Mouse (Mus musculus) liver, embryonic 14.5 days (tissue): Measurements from ENCODE around the gene Pnmt. TPM values are rescaled to one million over a fixed set of nuclear protein-coding genes. Genes with fewer than 3 reads are reported as not detected.

Experiments used
- ATAC-seq: fragments of 200-750 bp; cut with Nextera tagmentation; 2 replicates; pipeline ENCODE4 v1.8.0; 2017; ENCODE audit warnings: moderate number of reproducible peaks, mild to moderate bottlenecking, moderate library complexity; ENCODE audit not compliant: insufficient read depth
- DNase-seq, 3 experiments: peaks; one replicate each; pipeline ENCODE4 v3.0.0-alpha.2; 2012 to 2013; ENCODE audit warnings: low read depth in 3 of 3, low spot score in 3 of 3
- H3K27ac ChIP-seq: fragments of 300-500 bp; sonication (generic); 2 replicates; pipeline ENCODE4 v1.5.1; 2014; ENCODE audit warnings: moderate library complexity, mild to moderate bottlenecking, control low read depth, inconsistent platforms
- H3K27me3 ChIP-seq: fragments of 300-500 bp; sonication (generic); 2 replicates; pipeline ENCODE4 v1.6.1; 2014; ENCODE audit warnings: mild to moderate bottlenecking, low read length, moderate library complexity; ENCODE audit not compliant: control insufficient read depth, insufficient read depth
- H3K36me3 ChIP-seq: fragments of 300-500 bp; sonication (generic); replicated peaks from 2 replicates; pipeline ENCODE4 v1.6.1; 2014; ENCODE audit warnings: low read depth; ENCODE audit not compliant: control insufficient read depth, insufficient read depth
- H3K4me1 ChIP-seq, 2 experiments: fragments of 200-500 bp in 1 of 2; fragments of 300-500 bp in 1 of 2; sonication (generic) in 1 of 2; replicated peaks; 2 replicates each; pipeline ENCODE4 v1.6.1; 2012 to 2014; ENCODE audit warnings: antibody characterized with exemption in 1 of 2, inconsistent platforms in 1 of 2, low read length in 1 of 2; ENCODE audit not compliant: control insufficient read depth in 2 of 2, insufficient read depth in 2 of 2
- H3K4me2 ChIP-seq: fragments of 300-500 bp; sonication (generic); 2 replicates; pipeline ENCODE4 v1.6.1; 2014; ENCODE audit warnings: low read depth, mild to moderate bottlenecking, control low read depth, moderate library complexity
- H3K4me3 ChIP-seq, 2 experiments: fragments of 200-500 bp in 1 of 2; fragments of 300-500 bp in 1 of 2; sonication (generic) in 1 of 2; 2 replicates each; pipeline ENCODE4 v1.5.1; 2012 to 2014; ENCODE audit warnings: low read depth in 2 of 2, low read length in 2 of 2, mild to moderate bottlenecking in 2 of 2, control low read depth in 1 of 2, inconsistent platforms in 1 of 2, moderate library complexity in 1 of 2; ENCODE audit not compliant: insufficient read depth in 1 of 2
- H3K9ac ChIP-seq: fragments of 300-500 bp; sonication (generic); replicated peaks from 2 replicates; pipeline ENCODE4 v1.6.1; 2014; ENCODE audit warnings: mild to moderate bottlenecking, control low read depth, moderate library complexity
- H3K9me3 ChIP-seq: fragments of 300-500 bp; sonication (generic); 2 replicates; pipeline ENCODE4 v1.6.1; 2016; ENCODE audit warnings: low read length, mixed read lengths; ENCODE audit not compliant: control insufficient read depth
- CTCF ChIP-seq: IDR thresholded peaks from 2 replicates; pipeline ENCODE4 v1.5.1; 2016; ENCODE audit warnings: antibody characterized with exemption, low read depth, control low read depth
- EP300 ChIP-seq: IDR thresholded peaks from 2 replicates; pipeline ENCODE4 v1.6.1; 2016; ENCODE audit warnings: antibody characterized with exemption, low read depth
- WGBS: fragments of 180-500 bp; shearing (Covaris S2); extraction: QIAGEN DNeasy Blood & Tissue Kit; methylation state at CpG from one replicate; pipeline ENCODE4 v1.1.7; 2014; ENCODE audit not compliant: insufficient replicate concordance; 5-methylcytosine and 5-hydroxymethylcytosine counted together
- polyA plus RNA-seq, 2 experiments: library from polyadenylated mRNA; depleted of rRNA in 1 of 2; stranded (reverse) in 1 of 2; unstranded in 1 of 2; fragments of >200 nt; fragmentation: Nextera tagmentation in 1 of 2; extraction: Ambion mirVana in 1 of 2; gene quantifications; 2 replicates each; pipeline versions ENCODE4 v1.2.1 to v1.2.3; 2012 to 2014

The Pnmt gene
- polyA plus RNA-seq, 2 experiments: not detected

- H3K36me3 ChIP-seq: no peaks in the 10 kb centered on the region
- H3K9me3 ChIP-seq: no peaks in the 10 kb centered on the region
- H3K9ac ChIP-seq: no peak overlapping the region
- DNase-seq (no peak), ATAC-seq (no peak)
- H3K4me1 ChIP-seq: peaks cover 0 to 6% of the 10 kb centered on the region in 2 experiments; a peak in 3 of 4 replicates
- no peak overlapping the region for H3K4me2 ChIP-seq
- H3K27ac ChIP-seq: no peak overlapping the region
- H3K27me3 ChIP-seq: peaks cover 35% of the 10 kb centered on the region
- no peak overlapping the region for H3K4me3 ChIP-seq
- TF ChIP-seq CTCF (no peak), EP300 (no peak)
- 48% methylated on average over 8 of the region's 8 CpGs for WGBS
Observed at GRCm38 (mm10) chr11:98408872-98409271, 22.6 kb downstream of the Pnmt start.

DNA sequence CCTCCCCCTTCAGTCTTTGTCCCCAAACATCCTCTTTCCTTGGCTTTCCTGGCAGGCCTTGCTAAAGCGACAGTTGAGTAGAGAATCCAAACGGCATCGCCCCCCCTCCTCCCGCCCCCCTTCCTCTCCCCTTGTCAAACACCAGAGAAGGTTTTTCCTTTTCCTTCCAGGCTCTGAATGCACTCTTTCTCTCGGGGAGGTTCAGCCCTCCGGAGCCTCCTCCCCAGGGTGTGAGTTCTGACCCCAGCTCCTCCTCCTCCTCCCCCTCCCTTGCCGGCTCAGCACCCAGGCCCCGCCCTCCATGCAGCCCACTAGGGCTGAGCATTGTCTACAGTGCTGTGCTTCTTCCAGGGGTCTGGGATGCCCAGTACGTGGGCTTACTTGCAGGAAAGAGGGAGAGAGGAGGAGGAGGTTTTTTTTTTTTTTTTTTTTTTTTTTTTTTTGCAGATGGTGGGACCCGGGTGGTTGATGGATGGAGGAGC lies 23.1 kb downstream of the Pnmt start:
- no peaks in the 10 kb centered on the region for H3K9me3 ChIP-seq
- H3K4me3 ChIP-seq: no peak overlapping the region
- 6% methylated on average over 10 of the region's 10 CpGs for WGBS
- DNase-seq: no peak
- no peak for ATAC-seq
- no peak overlapping the region for H3K9ac ChIP-seq
- H3K4me2 ChIP-seq: no peak overlapping the region
- TF ChIP-seq CTCF (no peak), EP300 (no peak)
- H3K36me3 ChIP-seq: no peaks in the 10 kb centered on the region
- H3K27me3 ChIP-seq: peaks cover 40% of the 10 kb centered on the region
- H3K4me1 ChIP-seq: peaks cover 0 to 6% of the 10 kb centered on the region in 2 experiments; a peak in 3 of 4 replicates
- H3K27ac ChIP-seq: no peak overlapping the region

DNA sequence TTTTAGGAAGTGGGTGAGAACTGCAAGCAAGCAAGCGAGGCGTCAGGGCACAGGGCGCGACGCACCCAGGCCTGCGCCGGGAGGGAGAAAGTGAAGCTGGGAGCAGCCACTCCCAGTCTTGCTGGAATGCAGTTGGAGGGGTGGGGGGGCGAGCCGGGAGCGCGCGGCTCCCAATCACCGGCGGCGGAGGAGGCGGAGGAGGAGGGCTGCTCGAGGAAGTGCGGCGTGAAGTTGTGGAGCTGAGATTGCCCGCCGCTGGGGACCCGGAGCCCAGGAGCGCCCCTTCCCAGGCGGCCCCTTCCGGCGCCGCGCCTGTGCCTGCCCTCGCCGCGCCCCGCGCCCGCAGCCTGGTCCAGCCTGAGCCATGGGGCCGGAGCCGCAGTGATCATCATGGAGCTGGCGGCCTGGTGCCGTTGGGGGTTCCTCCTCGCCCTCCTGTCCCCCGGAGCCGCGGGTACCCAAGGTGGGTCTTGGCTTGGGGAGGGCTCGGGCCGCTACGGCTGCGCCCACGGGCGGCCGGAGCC lies 26.1 kb downstream of the Pnmt start, which contains the start of gene Erbb2:
Gene Erbb2 (plus strand): TSS at position 198 of the 524 bp plus-strand sequence.
- peak within 1 kb of the TSS; percentile 45 for H3K4me2 ChIP-seq
- ATAC-seq: peak; percentile 31; the same call in 1 of the 2 replicates
- 1% methylated on average over 47 of the region's 49 CpGs for WGBS
- H3K9me3 ChIP-seq: no peaks in the 10 kb centered on the region
- DNase-seq: no peak
- peaks cover 0 to 8% of the 10 kb centered on the region in 2 experiments; a peak in 3 of 4 replicates for H3K4me1 ChIP-seq
- H3K27me3 ChIP-seq: peaks cover 45% of the 10 kb centered on the region
- no peaks in the 10 kb centered on the region for H3K36me3 ChIP-seq
- H3K4me3 ChIP-seq: peak within 1 kb of the TSS; percentile 44 to 55
- H3K9ac ChIP-seq: peak within 1 kb of the TSS; percentile 16; the same call in 1 of the 2 replicates
- TF ChIP-seq EP300 (no peak), CTCF (no peak)
- no peak within 1 kb of the TSS for H3K27ac ChIP-seq

DNA sequence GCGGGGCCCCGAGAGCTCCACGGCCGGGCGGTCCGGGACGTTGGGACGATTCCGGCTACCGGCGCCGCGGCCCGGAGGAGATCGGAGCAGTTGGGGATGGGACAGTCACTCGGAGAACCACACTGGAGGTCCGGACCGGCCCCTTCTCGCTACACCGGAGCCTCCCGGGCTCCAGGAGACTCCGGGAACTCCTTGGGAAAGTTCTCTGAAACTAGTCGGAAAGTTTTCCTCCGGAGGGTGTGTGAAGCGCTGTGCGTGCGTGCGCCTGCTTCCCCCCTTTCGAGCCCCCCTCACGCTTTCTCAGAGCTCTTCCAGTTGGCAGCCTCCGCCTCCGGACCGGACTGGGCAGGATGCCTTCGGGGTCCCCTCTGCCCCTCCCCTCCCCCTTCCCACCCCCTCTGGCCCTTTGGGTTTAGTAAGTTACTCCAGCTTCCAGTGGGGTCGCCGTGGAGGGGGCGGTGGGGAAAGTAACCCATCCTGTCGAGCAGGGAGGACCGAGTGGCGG lies 26.6 kb downstream of the Pnmt start:
- TF ChIP-seq EP300 (no peak), CTCF (no peak)
- Histone ChIP-seq H3K4me2 (peak overlapping the region; percentile 45), H3K27me3 (peaks cover 45% of the 10 kb centered on the region), H3K9ac (peak overlapping the region; percentile 16; the same call in 1 of the 2 replicates), H3K4me3 (peak overlapping the region; percentile 44 to 55), H3K9me3 (no peaks in the 10 kb centered on the region), H3K27ac (no peak overlapping the region), H3K4me1 (peaks cover 0 to 8% of the 10 kb centered on the region in 2 experiments; a peak in 3 of 4 replicates), H3K36me3 (no peaks in the 10 kb centered on the region)
- WGBS: 2% methylated on average over 40 of the region's 40 CpGs
- DNase-seq (no peak), ATAC-seq (no peak)

DNA sequence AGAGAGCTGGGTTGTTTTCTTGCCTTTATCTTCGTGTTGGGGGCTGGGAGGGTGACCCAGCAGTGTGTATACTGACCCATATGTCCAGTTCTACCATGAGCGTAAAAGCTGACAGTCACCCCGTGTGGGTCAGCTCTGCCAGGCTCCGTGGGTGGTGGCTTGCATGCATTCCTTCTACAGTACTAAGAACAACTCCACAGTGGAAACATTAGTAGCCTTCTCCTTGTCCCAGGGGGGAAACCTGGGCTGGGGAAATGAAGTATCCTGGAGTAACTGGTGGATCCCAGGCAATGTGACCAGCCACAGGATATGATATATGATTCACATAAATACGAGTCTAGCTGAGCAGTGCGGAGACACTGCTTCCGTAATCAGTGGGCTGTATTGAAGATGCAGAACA lies 27.5 kb downstream of the Pnmt start:
- ATAC-seq (no peak), DNase-seq (no peak)
- Histone ChIP-seq H3K9me3 (no peaks in the 10 kb centered on the region), H3K4me1 (peaks cover 0 to 7% of the 10 kb centered on the region in 2 experiments; a peak in 3 of 4 replicates), H3K9ac (no peak overlapping the region), H3K27me3 (peaks cover 45% of the 10 kb centered on the region), H3K4me3 (no peak overlapping the region), H3K27ac (no peak overlapping the region), H3K36me3 (no peaks in the 10 kb centered on the region), H3K4me2 (no peak overlapping the region; the same call in 1 of the 2 replicates)
- no peak for TF ChIP-seq EP300
- TF ChIP-seq CTCF: no peak
- 34% methylated on average over 7 of the region's 7 CpGs for WGBS
